Mouse (Mus musculus) urinary bladder, postnatal 25 days (tissue): ENCODE results near the gene Eefsec.

Source experiments
- DNase-seq: peaks from one replicate; pipeline ENCODE4 v3.0.0; 2022; ENCODE audit warnings: low spot score

The Eefsec gene

DNA sequence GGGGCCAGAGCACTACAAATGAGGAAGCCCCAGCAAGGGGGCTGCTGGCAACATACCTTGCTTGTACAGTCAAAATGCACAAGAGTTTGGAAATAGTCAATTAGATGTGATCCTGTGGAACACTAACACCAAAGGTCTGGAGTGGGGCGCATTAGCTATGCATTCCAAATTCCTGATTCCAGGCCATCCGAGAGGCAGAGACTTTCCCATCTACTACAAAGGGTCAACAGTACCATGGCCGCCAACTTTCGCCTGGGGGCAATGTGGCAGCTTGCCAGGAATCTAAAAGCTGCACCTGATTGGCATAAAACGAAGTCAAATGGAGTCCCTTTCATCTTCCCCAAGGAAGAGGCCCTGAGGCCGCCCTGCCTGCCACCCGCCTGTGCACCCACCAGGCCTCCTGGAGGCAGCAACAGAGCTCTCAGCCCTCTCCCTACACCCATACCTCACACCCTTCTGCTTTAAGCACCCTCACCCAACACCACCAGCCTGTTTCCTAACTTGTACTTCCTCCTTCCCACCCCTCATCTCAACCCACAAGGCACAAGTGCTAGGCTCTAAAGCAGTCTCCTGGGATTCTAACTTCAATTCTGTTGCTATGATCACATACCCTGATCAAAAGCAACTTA is 30.1 kb downstream of the Eefsec start:
- no peak for DNase-seq

DNA sequence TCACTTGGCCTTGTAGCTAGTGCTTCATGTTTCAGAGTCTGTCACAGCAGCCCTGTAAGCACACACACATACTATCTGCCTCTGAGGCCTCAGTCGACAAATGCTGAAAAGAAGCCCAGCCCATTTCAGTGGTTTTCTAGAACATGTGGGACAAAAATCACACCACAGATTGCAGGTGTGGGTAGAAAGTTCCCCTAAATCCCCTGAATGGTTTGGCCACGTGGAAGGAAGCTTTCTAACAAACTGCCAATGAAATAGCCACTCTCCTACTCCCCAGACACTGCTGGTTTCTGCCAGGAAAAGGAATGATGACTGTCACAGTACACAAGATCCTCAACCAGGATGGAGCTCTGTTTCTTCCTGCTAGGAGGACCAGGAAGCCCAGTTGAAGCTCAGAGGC is 33.7 kb downstream of the Eefsec start:
- DNase-seq: no peak

DNA sequence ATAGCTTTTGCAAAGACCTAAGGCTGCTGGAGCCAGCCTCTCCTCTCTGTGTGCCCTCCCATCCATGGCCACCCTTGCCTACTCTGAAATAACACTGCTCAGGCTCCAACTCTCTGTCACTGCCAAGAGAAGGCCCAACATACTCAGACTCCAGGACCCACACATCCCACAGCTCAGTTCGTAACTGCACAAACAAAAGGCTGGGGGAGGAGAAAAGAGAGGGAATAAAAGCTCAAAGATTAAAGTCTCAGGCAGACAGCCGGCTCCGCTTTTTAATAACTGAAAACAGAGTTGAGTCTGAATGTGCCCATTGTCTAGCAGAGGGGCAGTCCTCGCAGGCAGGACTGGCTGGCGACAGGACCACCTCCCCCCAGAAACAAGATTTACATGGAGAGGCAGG is 36.8 kb downstream of the Eefsec start:
- no peak for DNase-seq

DNA sequence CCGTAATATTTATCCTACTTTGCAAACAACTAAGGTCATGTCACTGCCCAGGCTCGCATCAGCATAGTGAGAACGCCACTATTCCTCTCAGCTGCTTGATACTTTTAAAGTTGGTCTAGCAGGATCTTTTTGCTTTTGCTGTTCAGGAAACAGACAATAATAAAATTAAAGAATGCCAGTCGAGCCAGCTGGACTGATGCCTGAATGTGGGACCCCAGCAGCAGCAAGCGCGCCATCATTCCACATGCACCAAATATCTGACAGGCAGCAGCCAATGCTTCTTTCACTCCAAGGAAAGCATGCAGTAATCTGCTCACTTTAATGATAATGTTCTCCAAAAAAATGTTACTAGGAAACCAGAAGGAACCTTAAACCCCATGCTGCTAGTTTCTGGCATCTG is 45.9 kb downstream of the Eefsec start:
- DNase-seq: no peak

DNA sequence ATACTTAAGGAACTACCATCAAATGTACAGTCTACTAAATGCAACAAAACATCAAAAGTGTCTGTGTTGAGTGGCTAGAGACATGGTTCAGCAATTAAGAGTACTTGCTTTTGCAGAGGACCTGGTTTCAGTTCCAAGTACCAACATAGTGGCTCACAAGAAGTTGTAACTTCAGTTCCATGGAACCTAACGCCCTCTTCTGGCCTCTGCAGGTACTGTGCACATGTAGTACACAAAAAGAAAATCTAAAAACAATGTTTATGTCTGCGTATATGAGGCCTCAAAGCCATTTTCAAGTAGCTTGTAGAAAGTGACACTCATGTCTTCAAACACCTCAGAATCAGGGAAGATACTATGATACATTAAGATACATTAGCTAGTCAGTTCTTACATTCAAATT is 48.4 kb downstream of the Eefsec start:
- no peak for DNase-seq

DNA sequence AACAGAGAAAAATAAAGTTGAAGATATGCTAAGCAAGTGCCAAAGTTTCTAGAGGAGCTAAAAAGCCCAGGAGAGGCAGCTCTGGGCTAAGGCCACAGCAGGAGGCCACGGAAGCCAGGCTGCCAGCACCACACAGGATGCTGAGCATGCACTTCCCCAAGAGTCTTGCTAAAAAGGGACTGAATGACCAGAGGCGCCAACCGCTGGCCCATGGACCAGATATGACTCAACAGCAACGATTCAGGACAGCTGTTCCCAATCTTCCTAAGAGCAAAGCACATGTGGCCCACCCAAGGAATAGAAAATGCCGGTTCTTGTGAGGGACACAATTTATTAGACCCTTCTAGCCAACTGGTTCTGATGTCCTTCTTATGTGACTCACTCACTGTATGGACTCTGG is 57.4 kb downstream of the Eefsec start:
- DNase-seq: peak; percentile 10

DNA sequence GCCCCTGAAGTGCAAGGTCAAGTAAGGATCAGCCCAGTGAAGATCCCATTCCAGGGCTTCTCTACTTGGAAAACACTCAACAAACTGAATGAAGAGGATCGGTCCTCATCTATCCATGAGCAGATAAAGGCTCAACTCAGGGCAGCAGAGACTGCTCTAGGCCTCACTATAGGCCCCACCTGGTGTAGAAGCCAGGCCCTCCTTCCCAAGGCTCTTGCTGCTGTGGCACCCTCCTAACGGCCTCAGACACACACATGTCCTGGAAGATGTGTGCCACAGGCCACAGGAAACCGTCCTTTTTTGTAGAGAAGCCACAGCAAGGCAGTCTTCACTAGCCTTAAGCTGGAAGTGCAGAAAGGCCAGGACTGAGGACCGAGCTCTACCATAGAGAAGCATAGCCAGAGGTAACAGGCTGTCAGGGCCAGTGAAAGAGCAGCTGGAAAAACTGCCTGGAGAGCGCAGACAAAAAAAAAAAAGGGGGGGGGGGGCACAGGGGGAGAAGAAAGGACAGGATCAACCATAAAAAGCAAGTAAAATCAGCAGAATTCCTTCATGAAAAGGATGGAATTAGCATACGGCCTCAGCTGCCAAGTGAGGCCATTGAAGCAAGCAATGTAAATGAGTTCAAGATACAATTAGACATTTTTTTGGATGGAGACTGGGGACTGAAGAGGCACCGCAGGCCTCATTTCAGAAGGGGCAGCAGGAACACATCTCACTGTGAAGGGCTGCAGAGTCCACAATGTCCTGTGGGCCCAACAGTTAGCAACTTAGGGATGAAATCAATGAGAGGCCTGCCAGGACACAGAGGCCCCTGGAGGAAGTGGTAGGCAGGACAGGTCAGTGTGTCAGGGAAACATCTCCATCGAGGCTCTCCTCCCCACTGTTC is 58.3 kb downstream of the Eefsec start:
- no peak for DNase-seq

DNA sequence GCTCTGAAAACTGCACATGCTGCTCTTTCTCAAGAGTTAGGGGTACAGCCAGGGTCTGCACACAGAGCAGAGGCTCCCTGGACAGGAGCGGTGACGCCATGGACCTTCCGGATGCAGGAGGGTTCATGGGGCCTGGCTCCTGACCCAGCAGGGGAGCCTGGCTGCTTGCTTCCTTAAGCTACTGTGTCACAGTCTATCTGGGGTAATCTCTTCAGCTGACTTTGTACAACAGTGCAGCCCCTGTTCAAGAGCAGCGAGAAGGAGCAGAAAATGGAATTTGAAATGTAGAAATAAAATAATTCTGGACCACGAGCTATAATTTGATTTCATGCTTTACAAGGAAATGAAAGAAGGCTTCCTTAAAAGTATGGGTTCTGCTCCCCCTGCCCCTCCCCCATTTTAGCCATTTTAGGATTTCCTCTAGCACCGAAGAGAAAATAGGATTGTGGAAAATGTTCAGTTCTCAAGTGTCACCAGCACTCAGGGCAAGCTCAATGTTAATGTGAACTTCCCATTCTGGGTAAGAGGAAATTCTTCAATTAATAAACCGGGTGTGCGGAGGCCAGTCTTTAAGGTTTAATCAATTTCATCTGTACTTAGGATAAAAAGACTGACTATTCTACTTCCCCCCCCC is 61.8 kb downstream of the Eefsec start:
- DNase-seq: no peak

DNA sequence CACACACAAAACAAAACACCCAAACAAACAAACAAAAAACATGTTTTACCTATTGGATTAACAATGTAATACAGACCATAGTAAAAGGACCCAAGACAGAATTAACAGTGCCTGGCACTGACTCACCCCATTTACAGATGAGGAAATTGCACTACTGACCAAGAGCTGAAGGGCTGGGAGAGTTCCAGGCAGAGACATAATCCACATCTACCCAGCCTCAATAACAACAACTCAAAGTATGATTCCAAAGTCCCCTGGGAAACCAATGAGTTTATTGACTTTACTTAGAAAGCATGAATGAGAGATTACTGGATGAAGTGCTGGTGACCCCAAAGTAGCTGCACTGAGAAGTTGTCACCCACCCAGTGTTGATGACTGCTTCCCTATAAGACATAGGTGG is 62.6 kb downstream of the Eefsec start:
- no peak for DNase-seq

DNA sequence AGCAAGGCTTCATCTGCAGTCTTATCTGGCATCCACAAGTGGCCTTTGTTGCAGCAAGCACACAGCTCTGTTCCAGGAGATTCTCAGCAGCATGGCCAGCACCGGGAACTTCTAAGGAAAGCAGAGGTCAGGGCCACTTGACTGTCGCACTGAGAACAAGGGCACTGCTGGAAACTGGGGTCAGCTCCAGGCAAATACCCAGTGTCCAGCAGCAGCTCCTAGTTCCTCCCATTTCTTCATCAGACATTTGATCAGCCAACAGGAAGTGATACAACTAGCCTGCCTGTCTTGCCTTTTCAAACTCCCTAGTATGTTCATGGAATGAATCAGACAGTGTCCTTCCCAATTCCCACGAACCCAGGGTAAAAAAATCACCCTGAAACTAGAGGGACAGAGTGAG is 66.6 kb downstream of the Eefsec start:
- DNase-seq: no peak

DNA sequence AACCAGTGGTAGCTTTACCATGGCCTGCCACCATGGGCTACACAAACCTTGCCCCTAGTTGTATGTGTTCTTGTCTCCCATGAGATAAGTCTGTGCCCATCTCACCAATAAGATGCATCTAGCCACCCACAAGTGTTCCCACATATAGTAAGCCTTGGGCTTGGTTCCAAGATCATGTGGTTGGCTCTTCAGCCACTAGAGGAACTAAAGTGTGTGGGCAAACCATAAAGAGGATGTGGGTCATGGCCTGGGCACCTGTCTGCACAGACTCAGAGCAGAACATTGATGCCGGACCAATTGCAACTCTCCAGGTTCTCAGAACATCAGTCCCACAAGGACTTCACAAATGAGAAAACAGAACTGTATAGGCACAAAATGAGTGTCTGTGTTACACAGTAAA is 67.5 kb downstream of the Eefsec start:
- no peak for DNase-seq

DNA sequence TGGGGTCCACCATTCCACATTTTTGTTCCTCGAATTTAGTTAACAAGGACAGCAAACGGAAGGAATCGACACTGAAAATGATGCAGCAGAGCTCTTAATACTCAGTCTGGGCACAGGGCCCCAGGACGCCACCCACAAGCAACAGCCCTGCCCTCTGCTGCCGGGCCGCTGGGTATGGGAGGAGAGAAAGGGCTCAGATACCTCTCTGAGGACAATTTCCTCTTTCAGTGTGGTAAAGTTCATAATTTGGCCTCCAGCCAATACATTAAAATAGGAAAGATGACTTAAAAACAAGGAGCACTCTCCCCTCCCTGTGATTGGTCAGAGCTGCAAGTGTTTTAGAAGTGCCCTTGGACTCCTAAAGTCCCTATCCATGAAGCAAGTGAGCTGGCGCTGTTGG is 72.1 kb downstream of the Eefsec start:
- DNase-seq: no peak

DNA sequence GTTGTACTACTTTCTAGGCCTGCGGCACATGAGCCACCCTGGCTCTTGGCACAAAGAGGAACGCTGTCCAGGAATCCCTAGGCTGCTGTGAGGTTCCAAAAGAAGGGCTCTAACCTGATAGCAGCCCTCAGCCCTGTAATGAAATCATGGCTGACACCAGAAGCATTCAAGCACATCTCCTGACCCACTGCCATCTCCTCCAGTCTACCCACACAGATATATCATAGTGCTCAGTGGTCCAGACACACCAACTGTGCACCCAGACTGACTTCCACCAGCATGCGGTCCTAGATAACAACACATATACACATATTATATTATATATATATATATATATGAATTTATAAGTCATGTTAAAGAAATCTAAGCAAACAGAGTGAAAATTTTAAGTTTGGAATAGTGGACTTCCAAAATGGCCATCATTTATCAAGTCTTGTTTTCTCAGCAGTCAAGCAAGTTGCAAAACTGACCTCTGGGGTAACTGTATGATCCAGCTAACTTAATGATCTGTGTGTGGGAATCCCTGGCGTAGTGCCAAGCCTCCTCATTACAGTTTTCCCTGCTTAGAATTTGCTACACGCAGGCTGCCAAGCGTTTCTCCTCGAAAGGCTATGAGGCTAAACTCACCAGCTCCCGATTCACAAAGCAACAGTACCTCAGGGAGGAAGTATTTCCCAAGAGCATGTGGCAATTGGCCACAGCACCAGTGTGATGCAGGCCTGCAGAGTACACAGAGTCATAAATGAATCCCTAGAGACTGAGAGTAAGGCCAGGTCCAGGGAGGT is 76.3 kb downstream of the Eefsec start:
- peak; percentile 4 for DNase-seq

DNA sequence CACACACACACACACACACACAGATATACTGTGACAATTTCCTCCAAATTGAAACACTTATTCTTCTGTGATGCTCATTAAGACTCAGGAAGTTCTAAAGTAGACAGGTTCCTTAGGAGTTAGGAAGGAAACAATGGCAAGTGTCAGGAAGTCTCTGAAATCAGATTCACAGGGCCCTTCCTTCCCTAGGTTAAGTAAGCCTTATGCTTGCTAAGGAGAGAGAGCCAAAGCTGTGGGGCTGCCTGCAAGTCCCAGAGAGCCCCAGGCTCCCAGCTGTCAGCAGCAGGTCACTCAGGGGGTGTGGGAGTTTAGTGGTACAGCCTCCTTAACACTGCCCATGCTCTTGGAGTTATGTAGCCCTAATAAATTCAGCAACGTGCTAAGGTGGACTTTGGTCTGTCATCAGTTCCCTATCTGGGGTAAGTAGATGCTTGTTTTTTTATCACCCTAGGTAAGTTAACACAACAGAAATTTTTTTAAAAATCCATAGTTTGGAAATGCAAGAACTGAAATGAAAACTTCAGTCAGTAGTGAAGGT is 82.8 kb downstream of the Eefsec start:
- no peak for DNase-seq

DNA sequence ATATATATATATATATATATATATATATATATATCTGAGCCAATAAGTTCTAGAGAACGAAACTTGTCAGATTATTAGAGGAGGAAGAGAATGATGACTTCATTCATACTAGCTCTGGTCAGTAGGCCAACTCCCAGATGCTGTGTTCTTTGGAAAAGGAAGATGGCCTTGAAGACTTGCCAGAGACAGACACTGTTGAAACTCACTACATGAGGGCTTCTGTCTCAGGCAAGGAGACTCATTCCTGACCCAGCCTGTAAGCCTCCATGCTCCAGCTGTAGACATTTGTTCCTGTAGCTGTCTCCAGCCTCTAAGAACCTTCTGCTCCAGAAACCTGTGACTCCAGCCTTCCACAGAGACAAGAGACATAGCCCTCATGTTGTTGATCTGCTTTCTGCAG is 85.2 kb downstream of the Eefsec start:
- no peak for DNase-seq

DNA sequence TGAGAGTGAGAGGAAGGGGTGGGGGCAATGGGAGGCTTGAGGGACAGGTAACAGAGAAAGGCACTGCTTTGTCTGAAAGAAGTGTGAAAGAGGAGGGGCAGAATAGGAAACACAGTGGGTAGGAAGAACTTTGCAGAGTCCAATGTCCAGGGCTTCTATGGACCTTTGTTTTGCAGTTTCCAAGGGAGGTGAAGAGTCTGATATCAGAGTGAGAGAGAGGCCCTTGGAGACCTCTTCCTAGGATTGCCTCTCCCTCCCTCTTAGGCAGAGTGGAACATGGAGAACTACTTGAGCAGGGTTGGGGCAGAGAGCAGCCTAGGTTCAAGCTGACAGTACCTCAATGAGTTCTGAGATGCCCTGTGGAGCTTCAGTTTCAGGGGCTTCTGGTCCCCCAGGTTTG is 88.1 kb downstream of the Eefsec start:
- DNase-seq: no peak

DNA sequence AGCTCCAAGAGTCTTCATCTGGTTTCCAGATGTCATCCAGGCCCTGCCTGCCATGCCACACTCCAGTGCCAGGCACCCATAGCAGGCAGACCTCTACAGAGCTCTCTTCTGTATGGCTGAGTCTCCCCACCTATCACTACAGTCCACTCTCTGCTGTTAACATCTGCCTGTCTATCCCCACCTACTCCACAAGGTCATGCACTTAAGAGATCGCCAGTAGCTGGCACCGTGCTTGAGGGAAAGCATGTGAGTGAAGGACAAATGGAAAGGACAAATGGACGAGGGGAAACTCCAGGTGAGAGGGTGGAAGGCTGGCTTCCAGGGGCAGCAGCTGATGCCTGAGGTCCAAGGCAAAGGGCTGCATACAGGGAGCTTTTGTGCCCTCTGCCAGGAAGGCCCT is 90.5 kb downstream of the Eefsec start:
- no peak for DNase-seq

DNA sequence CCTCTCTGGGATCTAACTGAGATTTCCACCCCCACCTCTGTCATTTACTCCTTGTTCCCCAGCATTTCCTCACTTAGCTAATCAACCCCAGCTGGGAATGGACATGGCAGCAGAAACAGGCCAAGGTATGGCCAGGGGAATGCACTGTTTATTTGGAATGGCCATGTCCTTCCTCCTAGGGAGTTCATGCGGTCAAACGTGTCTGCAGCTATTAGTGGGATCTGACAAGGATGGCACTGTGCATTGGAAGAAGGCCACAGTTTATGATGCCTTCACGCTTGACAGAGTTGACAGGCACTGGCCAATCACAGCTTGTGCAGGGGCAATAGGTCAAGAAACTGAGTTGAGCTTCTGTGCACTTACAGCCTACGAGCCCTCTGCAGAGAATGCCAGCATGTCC is 93.8 kb downstream of the Eefsec start:
- no peak for DNase-seq

DNA sequence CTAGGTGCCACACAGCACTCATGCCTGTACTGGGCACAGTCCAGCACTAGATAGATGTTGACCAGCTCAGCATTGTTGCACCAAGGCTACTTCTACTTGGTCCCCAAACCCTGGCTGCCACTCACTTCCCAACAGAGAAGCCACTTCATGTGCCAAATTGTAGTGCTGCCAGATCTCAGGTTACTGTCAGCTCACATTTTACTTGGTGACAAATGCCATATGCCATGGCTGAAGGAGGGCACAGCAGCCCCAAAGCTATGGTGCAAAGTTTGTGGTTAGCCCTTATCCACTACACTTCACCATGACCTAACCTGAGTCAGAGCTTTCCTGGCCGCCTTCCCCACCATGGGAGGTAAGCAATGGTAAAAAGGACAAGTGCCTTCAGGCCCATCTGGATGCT is 99.6 kb downstream of the Eefsec start:
- DNase-seq: no peak

DNA sequence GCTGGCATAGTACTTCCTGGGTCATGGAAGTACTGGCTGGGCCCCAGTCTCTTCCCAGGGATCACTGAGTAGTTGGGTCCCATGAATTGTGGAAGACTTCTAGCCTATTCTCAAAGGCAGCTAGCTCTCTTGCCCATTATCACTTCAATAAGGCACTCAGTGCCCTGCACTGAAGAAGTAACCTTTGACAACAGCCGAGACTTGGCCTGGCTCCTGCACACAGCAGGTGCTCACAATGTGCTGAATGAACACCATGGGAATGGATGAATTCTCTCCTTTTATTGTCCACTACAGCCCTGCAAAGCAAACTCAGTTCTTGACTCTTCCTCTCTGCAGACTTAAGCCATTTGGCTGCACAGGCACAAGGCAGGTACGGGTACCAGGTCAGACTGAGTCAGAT is 101.0 kb downstream of the Eefsec start:
- DNase-seq: no peak

DNA sequence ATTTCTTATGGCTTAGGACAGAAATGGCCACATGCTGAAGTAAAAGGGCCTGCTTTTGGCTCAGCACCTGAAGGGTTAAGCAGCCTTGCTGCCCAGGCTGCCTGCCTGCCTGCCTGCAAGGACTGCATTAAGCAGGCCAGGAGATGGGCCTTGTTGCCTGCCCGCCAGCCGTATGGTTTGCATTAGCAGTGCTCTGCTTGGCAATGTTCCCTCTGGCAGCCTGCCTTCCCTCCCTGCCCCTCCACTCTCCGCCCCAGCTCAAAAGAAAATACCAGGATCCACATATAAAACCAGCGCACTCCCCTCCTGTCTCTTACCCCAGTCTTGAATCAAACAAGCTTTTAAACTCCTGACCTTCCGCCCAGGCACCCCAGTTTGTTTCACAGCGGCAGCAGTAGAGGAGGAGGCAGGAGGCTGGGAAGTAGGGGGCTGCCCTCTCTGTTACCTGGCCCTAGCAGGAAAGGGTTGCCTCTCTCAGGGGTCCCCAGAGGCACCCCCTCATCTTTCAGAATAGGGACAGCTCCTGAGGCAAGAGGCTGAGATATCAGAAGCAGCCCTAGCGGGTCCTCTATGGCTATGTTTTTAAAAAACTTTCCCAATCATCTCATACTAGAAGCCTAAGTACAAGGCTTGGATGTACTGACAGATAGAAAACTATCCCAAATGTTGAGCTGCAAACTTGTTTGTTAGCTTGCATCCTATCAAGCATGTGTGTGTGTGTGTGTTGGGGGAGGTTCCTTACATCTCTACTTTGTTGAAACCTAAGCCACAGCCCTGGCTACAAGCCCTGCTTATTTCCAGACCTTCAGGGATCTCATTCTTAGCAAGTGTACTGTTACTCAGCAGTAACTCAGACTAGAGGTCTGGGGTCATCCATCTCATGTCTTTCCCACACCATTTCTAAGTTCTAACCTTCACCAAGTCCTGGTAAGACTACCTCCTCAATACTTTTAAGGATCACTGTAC is 102.6 kb downstream of the Eefsec start:
- DNase-seq: peak; percentile 48
